Mouse (Mus musculus) heart, embryonic 16.5 days (tissue): ENCODE data around the gene Trim32. TPM values are rescaled to one million over a fixed set of nuclear protein-coding genes. Genes with fewer than 3 reads are reported as not detected.
A peak's percentile ranks its signal among the peaks of the same experiment; 100 is the strongest.

Source experiments
- ATAC-seq: fragments of 200-750 bp; cut with Nextera tagmentation; replicated peaks from 2 replicates; pipeline ENCODE4 v1.8.0; 2017; ENCODE audit warnings: moderate number of reproducible peaks; ENCODE audit not compliant: insufficient read depth, low FRiP score; ENCODE audit errors: extremely low read depth
- H3K27ac ChIP-seq: fragments of 300-500 bp; sonication (generic); 2 replicates; pipeline ENCODE4 v1.5.1; 2014; ENCODE audit warnings: mild to moderate bottlenecking, low read length, control low read depth, moderate library complexity
- H3K27me3 ChIP-seq: fragments of 300-500 bp; sonication (generic); 2 replicates; pipeline ENCODE4 v1.6.1; 2014; ENCODE audit warnings: low read length, mixed read lengths; ENCODE audit not compliant: control insufficient read depth, insufficient read depth
- H3K36me3 ChIP-seq: fragments of 300-500 bp; sonication (generic); 2 replicates; pipeline ENCODE4 v1.6.1; 2014; ENCODE audit not compliant: control insufficient read depth, insufficient read depth
- H3K4me1 ChIP-seq: fragments of 300-500 bp; sonication (generic); 2 replicates; pipeline ENCODE4 v1.6.1; 2014; ENCODE audit warnings: low read length, mixed read lengths; ENCODE audit not compliant: control insufficient read depth, insufficient read depth
- H3K4me2 ChIP-seq: fragments of 300-500 bp; sonication (generic); 2 replicates; pipeline ENCODE4 v1.6.1; 2014; ENCODE audit warnings: low read depth, mild to moderate bottlenecking, control low read depth, low read length
- H3K4me3 ChIP-seq: fragments of 300-500 bp; sonication (generic); 2 replicates; pipeline ENCODE4 v1.5.1; 2014; ENCODE audit warnings: mild to moderate bottlenecking, control low read depth, low read length
- H3K9ac ChIP-seq: fragments of 300-500 bp; sonication (generic); 2 replicates; pipeline ENCODE4 v1.6.1; 2014; ENCODE audit warnings: low read length, control low read depth
- H3K9me3 ChIP-seq: fragments of 300-500 bp; sonication (generic); replicated peaks from 2 replicates; pipeline ENCODE4 v1.6.1; 2016; ENCODE audit warnings: low read length; ENCODE audit not compliant: control insufficient read depth
- WGBS: fragments of 180-500 bp; shearing (Covaris S2); extraction: QIAGEN DNeasy Blood & Tissue Kit; methylation state at CpG from one replicate; pipeline ENCODE4 v1.1.7; 2014; 5-methylcytosine and 5-hydroxymethylcytosine counted together
- polyA plus RNA-seq: library from polyadenylated mRNA; unstranded; fragments of >200 nt; fragmentation: Nextera tagmentation; extraction: Ambion mirVana; gene quantifications from 2 replicates; pipeline ENCODE4 v1.2.1, GENCODE M21; 2015

Trim32 gene
- 35.8 and 36.7 TPM in 2 replicates for polyA plus RNA-seq

DNA sequence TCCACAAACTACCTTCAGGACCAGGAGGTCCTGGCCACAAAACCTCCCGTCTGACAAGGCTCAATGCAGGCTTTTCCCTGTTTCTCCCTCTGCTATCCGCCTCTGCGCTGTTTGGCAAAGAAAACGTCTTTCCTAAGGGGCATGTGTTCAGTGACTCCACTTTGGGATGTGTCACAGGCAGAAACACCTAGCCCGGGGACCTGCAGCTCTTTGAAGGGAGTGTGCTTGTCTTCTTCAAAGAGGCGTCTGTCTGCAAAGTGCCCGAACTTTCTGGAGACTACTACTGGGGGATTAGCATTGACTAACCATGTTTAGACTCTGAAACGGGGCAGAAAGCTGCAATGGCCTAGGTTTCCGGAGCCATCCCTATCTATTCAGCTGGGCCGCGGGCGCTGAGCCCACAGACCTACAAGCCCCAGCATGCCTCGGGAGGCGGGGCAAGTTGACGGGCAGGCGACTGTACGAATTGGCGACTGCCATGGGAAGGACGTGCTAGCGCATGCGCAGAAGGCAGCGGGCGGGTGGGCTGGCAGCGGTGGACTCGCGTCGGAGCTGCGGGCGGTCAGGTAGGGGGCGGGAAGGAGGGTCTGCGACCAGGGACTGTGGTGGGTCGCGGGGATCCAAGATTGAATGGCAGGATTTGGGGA lies at the start of gene Trim32:
Trim32 (plus strand) TSS at position 483 of the 647 bp plus-strand sequence.
- ATAC-seq, result peak; percentile 95
- H3K9ac ChIP-seq, result peak within 1 kb of the TSS; percentile 92
- H3K27me3 ChIP-seq, result no peaks in the 10 kb centered on the region
- H3K4me2 ChIP-seq, result peak within 1 kb of the TSS; percentile 93
- H3K27ac ChIP-seq, result peak within 1 kb of the TSS; percentile 55; the same call in 1 of the 2 replicates
- H3K4me1 ChIP-seq, result peaks cover 30% of the 10 kb centered on the region
- H3K4me3 ChIP-seq, result peak within 1 kb of the TSS; percentile 90
- H3K36me3 ChIP-seq, result no peaks in the 10 kb centered on the region
- 4% methylated on average over 33 of the region's 33 CpGs for WGBS
- H3K9me3 ChIP-seq, result no peaks in the 10 kb centered on the region

DNA sequence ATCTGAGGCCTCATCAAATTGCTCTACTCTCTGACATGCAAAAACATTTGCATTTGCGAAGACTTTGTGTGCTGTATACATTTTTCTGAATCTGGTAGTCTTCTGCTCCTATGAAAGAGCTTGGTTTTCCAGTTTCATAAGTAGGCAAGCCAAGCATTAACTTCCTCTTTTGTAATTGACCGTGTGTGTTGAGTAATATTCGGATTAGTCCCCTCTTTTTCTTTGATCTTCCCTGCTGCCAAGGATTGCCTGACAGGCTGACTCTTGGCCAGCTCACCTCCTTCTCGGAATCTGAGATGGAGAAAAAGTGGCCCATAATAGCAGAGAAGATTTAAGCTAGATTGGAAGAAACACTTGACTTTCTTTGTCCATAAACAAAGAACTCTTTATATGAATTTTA lies 39.3 kb upstream of the Trim32 start:
- WGBS, result 63% methylated on average over 4 of the region's 4 CpGs
- no peaks in the 10 kb centered on the region for H3K4me1 ChIP-seq
- no peak for ATAC-seq
- H3K27ac ChIP-seq, result no peak overlapping the region
- H3K4me2 ChIP-seq, result no peak overlapping the region
- no peaks in the 10 kb centered on the region for H3K27me3 ChIP-seq
- H3K36me3 ChIP-seq, result no peaks in the 10 kb centered on the region
- H3K4me3 ChIP-seq, result no peak overlapping the region
- H3K9me3 ChIP-seq, result no peaks in the 10 kb centered on the region
- H3K9ac ChIP-seq, result no peak overlapping the region

DNA sequence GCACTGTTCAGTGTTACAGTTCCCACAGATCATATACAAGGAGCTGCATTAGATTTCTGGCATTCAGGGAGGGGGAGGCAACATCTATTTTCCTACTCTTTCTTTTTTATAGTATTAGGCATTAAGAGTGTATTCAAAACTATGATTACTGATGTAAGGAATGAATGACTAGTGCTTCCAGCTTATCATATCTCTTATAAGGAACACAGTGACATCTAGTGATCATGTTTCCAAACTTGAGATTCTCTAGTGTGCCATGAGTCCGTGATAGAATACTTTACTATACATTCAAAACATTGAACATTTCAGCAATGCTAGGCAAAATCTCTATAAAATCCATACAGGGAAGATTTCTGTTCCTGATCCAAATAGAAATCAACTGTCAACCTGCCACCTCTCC lies 24.5 kb upstream of the Trim32 start:
- Histone ChIP-seq H3K4me2 (no peak overlapping the region), H3K27me3 (no peaks in the 10 kb centered on the region), H3K36me3 (no peaks in the 10 kb centered on the region), H3K9me3 (no peaks in the 10 kb centered on the region), H3K9ac (no peak overlapping the region), H3K27ac (no peak overlapping the region), H3K4me1 (no peaks in the 10 kb centered on the region), H3K4me3 (no peak overlapping the region)
- WGBS, result 60% methylated on average over 1 of the region's 1 CpGs
- no peak for ATAC-seq

DNA sequence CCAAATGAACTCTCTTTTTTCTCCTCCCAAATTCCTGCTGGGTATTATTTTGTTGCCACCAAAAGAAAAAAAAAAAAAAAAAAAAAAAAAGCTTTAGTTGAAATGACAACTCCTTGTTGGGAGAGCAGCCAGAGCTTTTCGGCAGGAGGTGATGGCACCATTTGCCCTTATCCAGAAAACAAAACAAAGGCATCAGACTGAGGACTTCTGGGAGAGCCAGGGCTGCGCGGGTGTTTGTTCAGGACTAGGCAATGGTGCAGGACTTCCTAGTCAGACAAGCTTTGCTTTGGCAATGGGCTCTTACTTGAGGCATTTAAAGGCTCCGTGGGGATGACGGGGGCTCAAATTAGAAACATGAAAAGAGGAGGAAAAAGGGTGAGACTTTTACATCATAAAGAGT lies 17.8 kb upstream of the Trim32 start:
- Histone ChIP-seq H3K27ac (no peak overlapping the region), H3K4me3 (no peak overlapping the region), H3K9ac (no peak overlapping the region), H3K27me3 (no peaks in the 10 kb centered on the region), H3K4me1 (peaks cover 9% of the 10 kb centered on the region; the same call in 1 of the 2 replicates), H3K36me3 (no peaks in the 10 kb centered on the region), H3K9me3 (no peaks in the 10 kb centered on the region), H3K4me2 (no peak overlapping the region)
- no peak for ATAC-seq
- 47% methylated on average over 5 of the region's 5 CpGs for WGBS

DNA sequence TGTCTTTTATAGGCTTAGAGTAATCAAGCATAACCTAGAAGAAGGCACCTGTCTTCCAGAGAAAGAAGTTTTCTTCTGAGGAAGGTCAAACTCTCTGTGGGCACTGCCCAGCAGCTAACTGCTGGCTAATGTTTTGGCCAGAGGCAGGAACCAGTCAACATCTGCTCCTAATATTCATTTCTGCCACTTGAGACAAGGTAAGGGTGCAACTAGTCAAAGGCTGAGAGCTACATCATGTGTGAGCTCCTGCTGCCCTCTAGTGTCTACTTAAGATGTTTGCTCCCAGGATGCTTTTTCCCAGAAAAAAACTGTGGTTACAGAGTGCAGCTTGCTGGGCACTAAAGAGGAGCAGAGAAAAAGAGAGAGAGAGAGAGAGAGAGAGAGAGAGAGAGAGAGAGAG lies 15.0 kb upstream of the Trim32 start:
- peaks cover 9% of the 10 kb centered on the region; the same call in 1 of the 2 replicates for H3K4me1 ChIP-seq
- H3K4me3 ChIP-seq, result no peak overlapping the region
- H3K9me3 ChIP-seq, result no peaks in the 10 kb centered on the region
- H3K27me3 ChIP-seq, result no peaks in the 10 kb centered on the region
- no peak overlapping the region for H3K4me2 ChIP-seq
- no peak overlapping the region for H3K9ac ChIP-seq
- H3K27ac ChIP-seq, result no peak overlapping the region
- H3K36me3 ChIP-seq, result no peaks in the 10 kb centered on the region
- ATAC-seq, result no peak

DNA sequence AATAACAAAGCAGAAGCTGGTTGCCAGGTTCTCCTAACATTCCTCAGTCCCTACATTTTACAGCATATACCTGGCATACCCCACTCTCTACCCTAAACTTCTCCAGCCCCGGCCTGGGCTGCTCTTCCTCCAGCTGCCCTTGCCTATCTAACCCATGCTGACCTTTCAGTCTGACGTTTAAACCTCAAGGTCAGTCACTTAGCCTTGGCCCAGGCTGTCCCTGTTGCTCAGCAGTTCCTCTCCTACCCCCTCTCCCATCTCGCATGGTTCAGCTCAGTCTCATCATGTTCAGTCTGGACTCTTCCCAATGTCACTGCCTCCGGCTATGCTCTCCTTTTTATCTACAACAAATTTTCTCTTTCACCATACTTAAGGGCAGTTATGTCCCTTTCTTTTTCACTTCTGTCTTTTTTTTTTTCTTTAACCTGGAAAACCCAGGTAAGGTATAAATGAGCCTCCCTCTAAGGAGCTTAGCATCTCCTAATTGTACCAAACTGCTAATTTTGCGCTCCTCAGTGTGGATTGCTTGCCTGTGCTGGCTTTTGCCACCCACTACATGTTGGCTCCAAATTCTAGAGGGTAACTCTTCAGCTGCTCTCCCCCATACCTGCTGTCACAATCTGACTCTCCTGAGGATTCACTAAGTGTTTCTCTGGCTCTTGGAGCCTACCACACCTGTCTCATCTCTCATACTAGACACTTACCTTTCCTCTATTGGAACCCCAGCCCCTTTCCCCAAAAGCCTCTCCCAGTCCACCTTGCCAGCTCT lies 10.0 kb upstream of the Trim32 start:
- 62% methylated on average over 5 of the region's 5 CpGs for WGBS
- Histone ChIP-seq H3K4me2 (no peak overlapping the region), H3K4me3 (no peak overlapping the region), H3K4me1 (no peaks in the 10 kb centered on the region), H3K27ac (no peak overlapping the region), H3K9me3 (no peaks in the 10 kb centered on the region), H3K9ac (no peak overlapping the region), H3K27me3 (no peaks in the 10 kb centered on the region), H3K36me3 (no peaks in the 10 kb centered on the region)
- no peak for ATAC-seq

DNA sequence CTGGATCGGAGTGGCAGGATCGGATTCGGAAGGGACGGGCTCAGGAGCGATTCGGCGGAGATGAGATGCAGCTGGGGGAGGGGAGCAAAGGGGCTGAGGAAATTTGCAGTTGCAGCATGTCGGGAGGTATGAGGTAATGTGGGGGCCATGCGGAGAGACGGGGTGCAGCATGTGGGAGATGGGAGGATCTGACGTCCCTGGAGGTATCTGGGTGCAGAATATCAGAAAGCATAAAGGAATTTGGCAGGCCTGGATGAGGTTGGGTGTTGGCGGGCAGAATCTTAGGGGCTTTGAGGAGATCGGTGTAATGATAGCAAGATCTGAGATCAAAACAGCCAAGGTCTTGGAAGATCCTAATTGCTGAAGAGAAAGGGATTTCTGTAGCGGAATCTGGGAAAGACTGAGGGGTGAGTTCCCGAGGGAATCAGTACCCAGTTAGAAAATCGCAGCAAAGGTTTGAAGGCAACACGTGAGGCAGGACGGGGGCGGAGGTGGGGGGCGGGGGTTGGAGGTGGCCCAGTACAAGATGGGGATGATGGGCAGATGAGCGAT lies 441 bp downstream of the Trim32 start:
- Histone ChIP-seq H3K9me3 (no peaks in the 10 kb centered on the region), H3K4me1 (peaks cover 30% of the 10 kb centered on the region), H3K36me3 (no peaks in the 10 kb centered on the region), H3K27me3 (no peaks in the 10 kb centered on the region), H3K4me2 (peak overlapping the region; percentile 93), H3K27ac (0 out of 2 replicates have a peak overlapping the region, but pooled peaks have one; percentile 27), H3K9ac (peak overlapping the region; percentile 92), H3K4me3 (peak overlapping the region; percentile 90)
- under 1% methylated on average over 21 of the region's 21 CpGs for WGBS
- ATAC-seq, result peak; percentile 71

DNA sequence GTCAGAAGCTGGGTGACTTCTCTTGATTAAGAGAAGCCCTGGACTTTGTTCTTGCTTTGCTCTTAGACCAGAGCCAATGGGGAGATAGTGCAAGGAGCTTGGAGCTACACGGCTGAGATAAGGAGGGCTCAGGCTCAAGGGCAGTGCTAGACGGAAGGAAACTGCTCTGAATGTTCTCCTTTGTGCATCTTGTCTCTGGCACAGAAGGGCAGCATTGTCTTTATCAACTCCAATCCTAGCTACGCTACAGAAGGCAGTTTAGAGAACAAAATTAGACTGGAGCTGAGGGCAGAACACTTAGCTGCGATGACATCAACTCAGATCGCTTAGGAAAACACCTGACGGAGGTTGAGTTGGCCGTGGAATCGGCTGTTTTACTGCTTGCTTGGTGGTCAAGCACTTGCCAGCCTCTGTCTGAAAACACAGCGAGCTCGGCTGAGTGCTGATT lies 2.4 kb downstream of the Trim32 start:
- no peak for ATAC-seq
- H3K27me3 ChIP-seq, result no peaks in the 10 kb centered on the region
- H3K9ac ChIP-seq, result peak overlapping the region; percentile 35
- H3K4me3 ChIP-seq, result peak overlapping the region; percentile 31
- H3K4me2 ChIP-seq, result peak overlapping the region; percentile 59
- H3K27ac ChIP-seq, result peak overlapping the region; percentile 43
- 26% methylated on average over 10 of the region's 10 CpGs for WGBS
- H3K4me1 ChIP-seq, result peaks cover 30% of the 10 kb centered on the region
- H3K9me3 ChIP-seq, result no peaks in the 10 kb centered on the region
- H3K36me3 ChIP-seq, result no peaks in the 10 kb centered on the region

DNA sequence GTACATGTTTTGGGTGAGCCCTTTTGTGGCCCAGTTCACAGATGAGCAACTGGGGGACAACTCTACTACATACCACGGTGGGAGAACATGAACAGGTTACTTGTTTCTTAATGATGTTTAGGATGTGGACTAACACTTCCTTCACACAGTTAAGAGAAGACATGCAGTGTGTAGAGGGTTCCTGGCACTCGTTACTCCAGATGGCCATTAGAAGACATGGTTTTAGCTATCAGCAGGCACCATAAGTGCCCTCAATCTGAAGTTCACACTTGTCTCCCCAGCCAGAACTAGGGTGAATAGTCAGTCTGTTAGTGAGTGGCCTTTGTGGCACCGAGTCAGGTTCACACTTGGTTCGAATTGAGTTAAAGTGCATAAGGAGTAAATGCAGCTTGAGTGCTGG lies 3.3 kb downstream of the Trim32 start:
- Histone ChIP-seq H3K27me3 (no peaks in the 10 kb centered on the region), H3K27ac (no peak overlapping the region), H3K4me3 (no peak overlapping the region), H3K9me3 (no peaks in the 10 kb centered on the region), H3K36me3 (peaks cover 2% of the 10 kb centered on the region), H3K4me2 (no peak overlapping the region), H3K9ac (no peak overlapping the region), H3K4me1 (peaks cover 30% of the 10 kb centered on the region)
- no peak for ATAC-seq
- WGBS, result 81% methylated on average over 4 of the region's 4 CpGs
